Mouse (Mus musculus) left cerebral cortex, postnatal 4 days (tissue): ENCODE data around the gene H2al1f. TPM values are rescaled to one million over a fixed set of nuclear protein-coding genes. Genes with fewer than 3 reads are reported as not detected.
"Not testable (repeated sequence)": the region's sequence is repeated elsewhere in the genome, so short reads cannot be mapped to it uniquely, and the experiment has no call there.

Experiments
- DNase-seq: peaks from one replicate; pipeline ENCODE4 v3.0.0-alpha.2; 2022
- intact Hi-C: fragments of 180-260 bp; cut with DNase I; formaldehyde crosslinking; loops from one replicate; pipeline ENCODE4 v1.15.1; 2025
- total RNA-seq, 2 experiments: library from RNA; stranded (reverse); gene quantifications; 2 replicates each; pipeline ENCODE4 v1.2.3; 2021

H2al1f gene
- total RNA-seq = not detected

DNA sequence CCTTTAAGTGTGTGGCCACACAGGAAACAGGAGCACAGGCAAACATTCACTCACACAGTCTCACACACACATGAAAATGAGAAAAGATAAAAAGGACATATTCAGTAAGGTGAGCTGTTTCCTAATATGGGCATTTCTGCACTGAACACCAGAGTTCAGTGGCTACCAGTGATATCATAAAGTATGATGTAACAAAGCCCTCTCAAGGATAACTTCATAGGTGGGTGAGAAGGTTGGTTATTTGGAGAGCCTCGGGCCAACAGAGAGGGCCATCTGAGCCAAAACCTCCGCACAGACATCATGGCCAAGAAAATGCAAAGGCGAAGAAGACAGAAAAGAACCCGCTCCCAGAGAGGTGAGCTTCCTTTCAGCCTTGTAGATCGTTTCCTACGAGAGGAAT lies at the start of gene H2al1f:
H2al1f (plus strand) TSS at position 301 of the 400 bp plus-strand sequence.
- intact Hi-C loops, DNase-seq: not testable (repeated sequence)

DNA sequence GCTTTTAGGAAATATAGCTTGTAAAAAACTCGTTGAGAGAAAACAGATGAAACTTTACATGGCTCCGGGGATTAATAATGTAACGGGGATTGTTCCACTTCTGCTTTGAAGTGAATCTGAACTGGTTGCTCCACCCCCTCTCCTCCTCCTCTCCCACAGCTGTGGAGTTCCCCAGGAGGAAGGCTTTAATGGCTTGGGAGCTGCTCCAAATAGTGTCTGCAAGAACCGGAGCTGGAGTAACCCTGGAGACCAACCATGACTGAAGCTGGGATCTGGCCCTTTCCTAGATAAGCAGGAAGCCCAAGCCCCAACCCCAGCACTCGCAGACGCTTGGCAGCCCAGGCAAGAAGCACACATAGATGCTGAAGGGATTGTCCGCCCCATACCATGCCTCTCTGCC lies 47.2 kb upstream of the H2al1f start:
- peak; percentile 3 for DNase-seq
- intact Hi-C loops = no loop called here

DNA sequence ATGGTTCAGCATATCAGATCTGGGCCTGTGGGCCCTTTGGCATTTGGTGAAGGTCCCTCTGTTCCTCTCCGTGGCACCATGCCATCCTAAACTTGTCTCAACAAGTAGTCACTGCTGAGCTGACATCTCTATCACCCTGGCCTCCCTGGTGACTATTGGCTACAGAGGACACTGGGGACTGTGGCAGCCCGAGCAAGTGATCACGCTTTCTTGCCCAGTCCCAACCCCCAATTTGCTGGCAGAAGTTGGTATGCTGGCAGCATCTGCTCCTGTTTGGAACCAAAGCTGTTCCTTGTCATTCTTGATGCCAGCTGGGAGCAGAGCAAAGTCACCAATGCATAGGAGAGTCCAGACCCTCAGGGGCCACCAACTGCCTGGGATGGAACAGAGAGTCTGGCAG lies 45.9 kb upstream of the H2al1f start:
- intact Hi-C loops = no loop called here
- peak; percentile 84 for DNase-seq

DNA sequence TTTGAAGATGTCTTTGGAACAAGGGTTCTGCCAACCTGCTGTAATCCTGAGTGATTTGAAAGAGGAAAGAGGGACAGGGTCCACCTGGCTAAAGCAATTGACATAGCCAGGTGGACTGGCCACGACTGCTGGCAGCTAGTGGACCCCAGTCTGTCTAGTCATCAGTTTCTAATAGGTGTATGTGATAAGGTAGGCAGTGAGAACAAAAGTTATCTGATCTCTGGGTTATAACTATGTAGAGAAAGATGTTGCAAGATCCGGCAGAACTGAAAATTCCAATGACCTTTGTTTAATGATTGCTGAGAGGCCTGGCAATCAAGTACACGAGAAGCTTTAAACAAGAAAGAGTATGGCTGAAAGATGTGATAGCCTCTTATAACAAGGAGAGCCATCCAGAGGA lies 41.8 kb upstream of the H2al1f start:
- intact Hi-C loops = loop anchor here (5.0 kb wide), 1 partner anchor 51 kb away; no protein-coding TSS in a partner anchor
- DNase-seq = no peak

DNA sequence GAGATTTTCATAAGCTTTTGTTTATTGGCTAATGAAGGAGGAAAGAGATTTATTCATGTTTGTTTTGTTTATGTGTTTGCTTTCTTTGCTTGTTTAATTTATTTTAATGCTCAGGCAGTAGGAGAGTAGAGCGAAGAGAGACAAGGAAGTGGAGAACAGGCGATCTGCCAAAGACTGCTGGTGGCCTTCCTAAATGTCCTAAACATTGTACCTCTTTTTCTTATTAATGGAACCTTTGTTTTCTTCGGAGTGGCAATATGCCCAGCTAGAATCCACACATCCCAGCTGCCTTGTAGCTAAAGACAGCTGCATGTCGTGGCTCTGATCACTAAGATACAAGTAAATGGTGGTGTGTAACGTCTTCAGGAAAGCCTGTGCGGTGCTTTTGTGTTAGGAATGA lies 37.9 kb upstream of the H2al1f start:
- intact Hi-C loops = no loop called here
- no peak for DNase-seq

DNA sequence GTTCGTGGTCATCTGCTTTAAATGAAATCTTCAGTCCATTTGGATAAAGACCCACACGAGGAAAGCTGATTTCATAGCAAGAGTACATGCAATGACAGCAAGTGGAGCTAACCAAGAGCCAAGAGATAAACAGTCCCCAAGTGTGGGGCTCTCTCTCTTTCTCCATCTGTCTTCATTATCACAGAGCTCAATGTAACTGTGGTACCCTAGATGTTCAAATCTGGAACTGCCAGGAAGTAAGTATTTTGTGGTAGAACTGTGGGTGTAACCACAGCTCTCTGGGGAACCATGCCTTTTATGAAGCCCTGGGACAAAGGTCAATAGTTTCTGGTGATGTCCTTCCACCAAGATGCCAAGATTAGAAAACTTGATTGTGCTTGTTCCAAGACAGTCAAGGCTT lies 34.2 kb upstream of the H2al1f start:
- intact Hi-C loops = no loop called here
- no peak for DNase-seq

GRCm38 (mm10) chrX:11288306-11288882 lies 26.6 kb upstream of the H2al1f start:
- DNase-seq = no peak
- intact Hi-C loops = no loop called here

- intact Hi-C loops = no loop called here
- DNase-seq = no peak
Measured at GRCm38 (mm10) chrX:11289244-11289643, 25.7 kb upstream of the H2al1f start.

- intact Hi-C loops = not testable (repeated sequence)
Measured at GRCm38 (mm10) chrX:11298957-11299356, 16.0 kb upstream of the H2al1f start, which contains the start of gene H2al1a. Gene H2al1a, plus strand, starts transcription at chrX:11299257.

DNA sequence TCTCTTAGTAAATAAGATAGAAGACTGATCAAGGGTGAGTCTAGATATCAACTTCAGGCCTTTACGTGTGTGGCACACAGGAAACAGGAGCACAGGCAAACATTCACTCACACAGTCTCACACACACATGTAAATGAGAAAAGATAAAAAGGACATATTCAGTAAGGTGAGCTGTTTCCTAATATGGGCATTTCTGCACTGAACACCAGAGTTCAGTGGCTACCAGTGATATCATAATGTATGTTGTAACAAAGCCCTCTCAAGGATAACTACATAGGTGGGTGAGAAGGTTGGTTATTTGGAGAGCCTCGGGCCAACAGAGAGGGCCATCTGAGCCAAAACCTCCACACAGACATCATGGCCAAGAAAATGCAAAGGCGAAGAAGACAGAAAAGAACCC lies 12.8 kb upstream of the H2al1f start, which contains the start of gene H2al1b:
H2al1b (plus strand) TSS at position 301 of the 400 bp plus-strand sequence.
- DNase-seq, intact Hi-C loops: not testable (repeated sequence)

More at GRCm38 (mm10) chrX:11298957-11299356, 16.0 kb upstream of the H2al1f start, which contains the start of gene H2al1a:
- DNase-seq = not testable (repeated sequence)

DNA sequence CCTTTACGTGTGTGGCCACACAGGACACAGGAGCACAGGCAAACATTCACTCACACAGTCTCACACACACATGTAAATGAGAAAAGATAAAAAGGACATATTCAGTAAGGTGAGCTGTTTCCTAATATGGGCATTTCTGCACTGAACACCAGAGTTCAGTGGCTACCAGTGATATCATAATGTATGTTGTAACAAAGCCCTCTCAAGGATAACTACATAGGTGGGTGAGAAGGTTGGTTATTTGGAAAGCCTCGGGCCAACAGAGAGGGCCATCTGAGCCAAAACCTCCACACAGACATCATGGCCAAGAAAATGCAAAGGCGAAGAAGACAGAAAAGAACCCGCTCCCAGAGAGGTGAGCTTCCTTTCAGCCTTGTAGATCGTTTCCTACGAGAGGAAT lies 9.6 kb upstream of the H2al1f start, which contains the start of gene H2al1c:
H2al1c (plus strand) TSS at position 301 of the 400 bp plus-strand sequence.
- DNase-seq, intact Hi-C loops: not testable (repeated sequence)

- DNase-seq, intact Hi-C loops: not testable (repeated sequence)
Measured at GRCm38 (mm10) chrX:11308524-11308923, 6.4 kb upstream of the H2al1f start, which contains the start of gene H2al1d. Gene H2al1d, plus strand, starts transcription at chrX:11308824.

GRCm38 (mm10) chrX:11311634-11312033 lies 3.3 kb upstream of the H2al1f start, which contains the start of gene H2al1e:
Gene H2al1e, plus strand, starts transcription at chrX:11311934.
- DNase-seq, intact Hi-C loops: not testable (repeated sequence)

- intact Hi-C loops, DNase-seq: not testable (repeated sequence)
Measured at GRCm38 (mm10) chrX:11317956-11318355, 3.0 kb downstream of the H2al1f start, which contains the start of gene H2al1g. Gene H2al1g, plus strand, starts transcription at chrX:11318256.

GRCm38 (mm10) chrX:11321192-11321591 lies 6.2 kb downstream of the H2al1f start, which contains the start of gene H2al1h:
Gene H2al1h, plus strand, starts transcription at chrX:11321492.
- DNase-seq, intact Hi-C loops: not testable (repeated sequence)

DNA sequence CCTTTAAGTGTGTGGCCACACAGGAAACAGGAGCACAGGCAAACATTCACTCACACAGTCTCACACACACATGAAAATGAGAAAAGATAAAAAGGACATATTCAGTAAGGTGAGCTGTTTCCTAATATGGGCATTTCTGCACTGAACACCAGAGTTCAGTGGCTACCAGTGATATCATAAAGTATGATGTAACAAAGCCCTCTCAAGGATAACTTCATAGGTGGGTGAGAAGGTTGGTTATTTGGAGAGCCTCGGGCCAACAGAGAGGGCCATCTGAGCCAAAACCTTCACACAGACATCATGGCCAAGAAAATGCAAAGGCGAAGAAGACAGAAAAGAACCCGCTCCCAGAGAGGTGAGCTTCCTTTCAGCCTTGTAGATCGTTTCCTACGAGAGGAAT lies 9.4 kb downstream of the H2al1f start, which contains the start of gene H2al1i:
H2al1i (plus strand) TSS at position 301 of the 400 bp plus-strand sequence.
- intact Hi-C loops, DNase-seq: not testable (repeated sequence)

DNA sequence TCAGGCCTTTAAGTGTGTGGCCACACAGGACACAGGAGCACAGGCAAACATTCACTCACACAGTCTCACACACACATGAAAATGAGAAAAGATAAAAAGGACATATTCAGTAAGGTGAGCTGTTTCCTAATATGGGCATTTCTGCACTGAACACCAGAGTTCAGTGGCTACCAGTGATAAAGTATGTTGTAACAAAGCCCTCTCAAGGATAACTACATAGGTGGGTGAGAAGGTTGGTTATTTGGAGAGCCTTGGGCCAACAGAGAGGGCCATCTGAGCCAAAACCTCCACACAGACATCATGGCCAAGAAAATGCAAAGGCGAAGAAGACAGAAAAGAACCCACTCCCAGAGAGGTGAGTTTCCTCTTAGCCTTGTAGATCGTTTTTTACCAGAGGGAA lies 12.6 kb downstream of the H2al1f start, which contains the start of gene H2al1j:
H2al1j (plus strand) TSS at position 301 of the 400 bp plus-strand sequence.
- DNase-seq, intact Hi-C loops: not testable (repeated sequence)

DNA sequence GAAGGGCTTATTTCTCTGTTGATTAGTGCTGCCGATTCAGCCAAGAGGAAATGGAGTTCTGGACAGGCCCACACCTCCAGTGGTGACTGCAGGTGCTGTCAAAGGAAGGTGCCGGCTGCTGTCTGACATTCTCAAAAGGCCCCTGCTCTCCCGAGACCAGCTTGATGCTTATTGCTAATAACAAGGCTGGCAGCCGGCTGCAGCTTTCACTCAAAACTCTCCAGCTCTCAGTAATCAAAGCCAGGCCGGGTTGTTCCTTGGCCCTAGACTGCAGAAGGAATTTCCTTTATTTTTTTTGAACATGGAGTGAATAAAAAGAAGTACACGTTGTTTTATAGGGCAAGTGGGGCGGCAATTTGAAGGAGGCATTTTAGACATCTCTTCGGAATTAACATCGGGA lies 30.8 kb downstream of the H2al1f start:
- DNase-seq = peak; percentile 7
- intact Hi-C loops = no loop called here

DNA sequence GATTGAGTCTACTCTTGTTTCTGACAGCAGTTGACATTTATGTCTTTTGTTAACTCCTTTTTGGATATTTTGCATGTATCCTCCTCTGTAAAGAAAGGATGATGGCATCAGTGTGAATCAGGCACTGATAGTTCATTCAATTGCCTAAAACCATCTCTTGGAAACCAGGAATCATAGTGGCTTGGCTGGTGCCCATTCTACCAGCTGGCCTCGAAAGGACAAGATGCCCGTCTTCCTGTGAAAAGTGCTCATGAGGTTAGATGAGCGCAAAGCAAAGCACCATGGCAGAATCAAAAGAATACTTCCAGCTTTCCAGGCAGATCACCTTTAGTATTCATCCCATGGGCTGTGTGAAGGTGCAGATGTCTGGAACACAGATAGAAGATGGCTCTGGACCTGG lies 31.8 kb downstream of the H2al1f start:
- no peak for DNase-seq
- intact Hi-C loops = no loop called here

- intact Hi-C loops = no loop called here
- no peak for DNase-seq
Measured at GRCm38 (mm10) chrX:11360823-11361222, 45.9 kb downstream of the H2al1f start.

- intact Hi-C loops = no loop called here
- DNase-seq = no peak
Measured at GRCm38 (mm10) chrX:11361261-11361660, 46.3 kb downstream of the H2al1f start.

GRCm38 (mm10) chrX:11363890-11364289 lies 48.9 kb downstream of the H2al1f start:
- DNase-seq = peak; percentile 84
- intact Hi-C loops = no loop called here
